Mouse (Mus musculus) liver, embryonic 16.5 days (tissue): ENCODE results near the gene Smg5. TPM values are rescaled to one million over a fixed set of nuclear protein-coding genes. Genes with fewer than 3 reads are reported as not detected.

ENCODE experiments used
- polyA plus RNA-seq: library from polyadenylated mRNA; unstranded; fragments of >200 nt; fragmentation: Nextera tagmentation; extraction: Ambion mirVana; gene quantifications from 2 replicates; pipeline ENCODE4 v1.2.1, GENCODE M21; 2015

Smg5 gene
- polyA plus RNA-seq, 1 experiment from 2014 or later: 30.8 TPM

Other genes starting within 250 kb of the Smg5 start
- gene Mef2d, start 193.9 kb upstream of the Smg5 start, polyA plus RNA-seq: 5.2 and 7.9 TPM in 2 replicates
- 4.8 and 6.3 TPM in 2 replicates for gene Rhbg, start 81.6 kb upstream of the Smg5 start, polyA plus RNA-seq
- 0.35 TPM in 1 of 2 replicates, not detected in the other for gene Gm38392, start 49.0 kb upstream of the Smg5 start, polyA plus RNA-seq
- 4.1 and 4.7 TPM in 2 replicates for gene Tsacc, start 39.3 kb upstream of the Smg5 start, polyA plus RNA-seq
- gene Cct3, start 39.1 kb upstream of the Smg5 start, polyA plus RNA-seq: 213 and 227 TPM in 2 replicates
- 97.1 and 97.9 TPM in 2 replicates for gene Glmp, start 11.2 kb upstream of the Smg5 start, polyA plus RNA-seq
- 1.0 and 1.4 TPM in 2 replicates for gene Tmem79, start 112 bp upstream of the Smg5 start, polyA plus RNA-seq
- gene Paqr6, start 28.3 kb downstream of the Smg5 start, polyA plus RNA-seq: 5.9 and 7.0 TPM in 2 replicates
- gene Bglap3, start 36.5 kb downstream of the Smg5 start, polyA plus RNA-seq: 0.15 and 0.69 TPM in 2 replicates
- not detected in 2 replicates for gene Bglap2, start 42.4 kb downstream of the Smg5 start, polyA plus RNA-seq
- gene Bglap, start 48.2 kb downstream of the Smg5 start, polyA plus RNA-seq: not detected in 2 replicates
- gene Pmf1, start 74.1 kb downstream of the Smg5 start, polyA plus RNA-seq: 69.7 and 76.8 TPM in 2 replicates
- gene Slc25a44, start 88.9 kb downstream of the Smg5 start, polyA plus RNA-seq: 10.0 and 11.8 TPM in 2 replicates
- gene Sema4a, start 124.9 kb downstream of the Smg5 start, polyA plus RNA-seq: 27.0 and 29.1 TPM in 2 replicates
- 123 and 131 TPM in 2 replicates for gene Lmna, start 173.7 kb downstream of the Smg5 start, polyA plus RNA-seq
- gene Mex3a, start 196.1 kb downstream of the Smg5 start, polyA plus RNA-seq: 0.44 and 0.53 TPM in 2 replicates
- 0.32 and 1.1 TPM in 2 replicates for gene Rab25, start 212.0 kb downstream of the Smg5 start, polyA plus RNA-seq
- 98.6 and 107 TPM in 2 replicates for gene Lamtor2, start 216.8 kb downstream of the Smg5 start, polyA plus RNA-seq
- gene Ubqln4, start 217.5 kb downstream of the Smg5 start, polyA plus RNA-seq: 14.8 and 16.4 TPM in 2 replicates
- 171 and 190 TPM in 2 replicates for gene Ssr2, start 239.6 kb downstream of the Smg5 start, polyA plus RNA-seq